Mouse (Mus musculus): ENCODE measurements around the gene Sec31a.
A peak's percentile ranks its signal among the peaks of the same experiment; 100 is the strongest.

The Sec31a gene

DNA sequence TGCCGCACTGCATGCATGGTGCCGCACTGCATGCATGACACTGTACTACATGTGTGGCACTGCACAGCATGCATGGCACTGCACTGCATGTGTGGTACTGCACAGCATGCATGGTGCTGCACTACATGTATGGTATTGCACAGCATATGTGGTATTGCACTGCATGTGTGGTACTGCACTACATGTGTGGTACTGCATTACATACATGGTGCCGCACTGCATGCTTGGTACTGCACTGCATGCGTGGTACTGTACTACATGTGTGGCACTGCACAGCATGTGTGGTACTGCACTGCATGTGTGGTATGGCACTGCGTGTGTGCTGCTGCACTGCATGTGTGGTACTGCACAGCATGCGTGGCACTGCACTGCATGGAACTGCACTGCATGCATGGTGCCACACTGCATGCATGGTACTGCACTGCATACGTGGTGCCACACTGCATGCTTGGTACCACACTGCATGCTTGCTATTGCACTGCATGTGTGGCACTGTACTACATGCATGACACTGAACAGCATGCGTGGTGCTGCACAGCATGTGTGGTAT, 65.1 kb downstream of the Sec31a start:
- no peak for DNase-seq (ENCODE audit: low read depth, low spot score)

GRCm38 (mm10) chr5:100349287-100350215, 66.5 kb downstream of the Sec31a start:
- no peak for DNase-seq (ENCODE audit: low read depth, low spot score)

GRCm38 (mm10) chr5:100345118-100345517, 70.9 kb downstream of the Sec31a start:
- no peak for DNase-seq (ENCODE audit: low read depth, low spot score)

DNA sequence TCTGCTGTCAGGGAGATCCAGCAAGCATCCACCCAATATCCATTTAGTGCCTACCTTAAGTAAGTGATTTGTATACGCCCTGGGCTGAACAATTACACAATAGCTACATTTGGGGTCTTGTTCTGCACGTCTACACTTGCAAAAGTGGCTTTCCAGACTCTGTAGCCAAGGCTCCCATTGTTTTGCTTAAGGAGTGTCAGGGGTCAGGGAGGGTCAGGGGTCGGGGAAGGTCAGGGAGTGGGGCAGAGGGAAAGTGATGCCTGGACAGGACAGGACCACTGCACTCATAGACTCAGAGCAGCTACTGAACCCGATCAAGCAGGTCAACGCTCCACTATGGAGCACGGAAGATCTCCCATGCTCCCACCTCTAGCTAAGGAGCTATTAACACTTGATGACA, 72.9 kb downstream of the Sec31a start:
- no peak for DNase-seq (ENCODE audit: low read depth, low spot score)

GRCm38 (mm10) chr5:100342422-100342821, 73.6 kb downstream of the Sec31a start:
- no peak for DNase-seq (ENCODE audit: low read depth, low spot score)

GRCm38 (mm10) chr5:100341042-100341441, 75.0 kb downstream of the Sec31a start:
- no peak for DNase-seq (ENCODE audit: low read depth, low spot score)

- no peak for DNase-seq (ENCODE audit: low read depth, low spot score)
These were observed 78.2 kb downstream of the Sec31a start for GRCm38 (mm10) chr5:100337852-100338251.

- DNase-seq (ENCODE audit: low read depth, low spot score), result no peak
These were observed 79.2 kb downstream of the Sec31a start for GRCm38 (mm10) chr5:100336876-100337275.

DNA sequence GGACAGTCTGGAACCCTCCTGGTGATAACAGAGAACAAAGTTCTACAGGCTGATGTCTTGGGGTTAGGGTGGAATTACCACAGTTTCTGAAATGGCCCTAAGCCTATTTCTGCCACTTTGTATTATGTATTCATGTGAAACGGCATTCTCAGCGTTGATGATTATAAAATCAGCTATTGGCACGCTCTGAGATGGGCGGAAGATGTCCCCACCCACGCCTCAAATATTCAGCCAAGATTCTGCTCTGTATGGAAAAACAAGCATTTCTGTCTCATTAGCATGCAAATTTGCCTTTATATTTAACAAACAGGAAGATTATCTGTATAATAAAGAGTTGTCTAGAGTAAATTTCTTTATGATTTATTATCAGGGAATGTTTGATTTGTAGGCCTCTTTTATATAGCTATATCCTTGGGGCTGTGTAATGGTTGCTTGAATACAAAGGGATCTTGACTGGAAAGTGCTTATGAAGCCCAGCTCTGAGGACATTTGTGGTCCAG, 80.4 kb downstream of the Sec31a start:
- no peak for DNase-seq (ENCODE audit: low read depth, low spot score)

- DNase-seq (ENCODE audit: low read depth, low spot score), result no peak
These were observed 81.3 kb downstream of the Sec31a start for GRCm38 (mm10) chr5:100334686-100335085.

- DNase-seq (ENCODE audit: low read depth, low spot score), result no peak
These were observed 82.2 kb downstream of the Sec31a start for GRCm38 (mm10) chr5:100333607-100334380.

DNA sequence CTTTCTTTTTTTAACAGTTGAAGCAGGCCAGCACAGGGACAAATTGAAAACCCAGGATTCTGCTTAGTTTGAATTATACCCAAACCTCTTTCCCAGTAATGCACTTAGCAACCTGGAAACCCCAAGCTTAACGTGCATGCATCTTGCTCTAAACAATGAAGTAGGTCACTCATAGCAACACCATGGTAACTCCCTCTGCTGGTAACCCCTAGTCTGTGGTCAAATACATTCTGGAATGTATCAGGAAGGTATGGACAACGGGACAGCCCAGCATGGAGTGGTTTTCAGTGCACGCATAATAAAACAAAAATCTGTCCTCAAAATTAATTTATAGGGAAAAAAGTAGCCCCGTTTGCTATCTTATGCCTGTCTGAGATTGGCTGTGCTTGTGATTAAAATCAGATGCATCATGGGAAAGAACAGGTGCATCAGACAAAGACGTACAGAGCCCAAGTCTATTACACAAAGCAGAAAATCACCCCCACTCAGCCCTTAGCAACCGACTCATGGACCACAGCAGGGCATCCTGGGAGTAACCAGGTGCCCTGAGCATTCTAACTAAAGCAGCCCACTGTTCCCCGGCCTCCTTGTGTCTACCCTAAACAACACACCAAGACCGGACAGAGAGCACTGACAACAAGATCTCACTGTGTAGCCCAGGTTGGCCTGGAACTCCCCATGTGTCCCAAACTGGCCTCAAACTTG, 83.6 kb downstream of the Sec31a start:
- DNase-seq (ENCODE audit: low read depth, low spot score), result no peak

GRCm38 (mm10) chr5:100331636-100332035, 84.4 kb downstream of the Sec31a start:
- no peak for DNase-seq (ENCODE audit: low read depth, low spot score)

DNA sequence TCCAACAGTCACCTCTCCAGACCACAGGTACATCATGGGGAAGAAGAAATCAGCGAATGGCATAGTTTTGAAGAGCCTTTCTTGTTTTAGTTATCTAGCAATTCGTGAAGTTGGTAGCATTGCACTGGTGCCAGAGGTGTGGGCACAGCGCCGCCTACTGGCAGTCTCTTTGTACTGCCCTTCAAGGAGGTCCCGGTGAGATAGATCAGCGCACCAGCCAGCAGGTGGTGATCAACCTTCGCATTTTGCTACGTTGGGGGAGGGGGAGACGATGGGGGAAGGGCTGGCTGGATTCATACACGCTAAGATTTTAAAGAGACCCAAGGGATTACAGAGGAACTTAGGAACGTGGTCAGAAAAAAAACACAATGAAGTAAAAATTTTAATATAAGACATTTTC, 94.0 kb downstream of the Sec31a start:
- peak; percentile 45 for DNase-seq (ENCODE audit: low read depth, low spot score)

DNA sequence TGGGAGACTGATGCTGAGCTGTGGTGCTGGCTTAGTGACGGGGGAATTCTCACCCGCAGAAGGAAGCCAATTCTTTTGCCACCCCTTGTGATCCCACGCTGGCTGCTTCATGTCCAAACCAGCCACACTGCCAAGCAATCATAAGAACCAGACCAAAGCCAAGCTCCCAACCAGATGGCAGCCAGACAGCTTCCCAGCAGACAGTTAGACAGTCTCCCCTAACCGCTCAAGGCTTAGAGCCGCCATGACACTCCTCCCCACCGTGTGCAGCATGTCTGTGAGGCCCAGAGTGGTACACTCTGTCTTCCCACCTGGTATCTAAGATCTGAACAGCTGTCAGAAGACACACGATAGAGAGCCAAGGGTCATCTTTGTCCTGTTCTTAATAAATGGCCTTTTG, 98.2 kb downstream of the Sec31a start:
- DNase-seq (ENCODE audit: low read depth, low spot score), result no peak

DNA sequence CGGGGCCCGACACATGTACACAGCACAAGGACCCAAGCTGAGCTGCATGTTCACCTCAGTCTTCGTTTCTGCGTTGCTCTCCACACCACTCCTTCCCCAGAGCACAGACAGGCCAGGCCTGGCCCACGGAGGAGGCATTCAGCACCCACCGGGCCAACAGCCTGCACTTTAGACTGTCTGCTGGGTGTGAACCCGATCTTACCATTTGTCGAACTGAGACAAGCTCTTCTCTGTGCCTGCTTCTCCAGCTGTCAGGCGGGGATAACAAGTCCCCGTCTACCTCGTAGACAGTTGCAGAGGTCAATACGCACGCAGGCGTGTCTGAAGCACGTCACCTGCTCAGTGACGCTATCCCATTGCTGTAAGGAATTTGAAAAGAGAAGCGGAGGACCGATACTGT, 99.0 kb downstream of the Sec31a start:
- no peak for DNase-seq (ENCODE audit: low read depth, low spot score)

GRCm38 (mm10) chr5:100315646-100316045, 100.4 kb downstream of the Sec31a start:
- no peak for DNase-seq (ENCODE audit: low read depth, low spot score)

- DNase-seq (ENCODE audit: low read depth, low spot score), result no peak
These were observed 103.6 kb downstream of the Sec31a start for GRCm38 (mm10) chr5:100312391-100312790.
